Mouse (Mus musculus): ENCODE results near the gene Prepl. TPM values are rescaled to one million over a fixed set of nuclear protein-coding genes. Genes with fewer than 3 reads are reported as not detected.
A peak's percentile ranks its signal among the peaks of the same experiment; 100 is the strongest.

Prepl gene
- polyA plus RNA-seq, 1 experiment from 2014 or later: 22.5 TPM

GRCm38 (mm10) chr17:85070658-85071057 lies 19.4 kb downstream of the Prepl start:
- Histone ChIP-seq H3K36me3 (peaks cover 76% of the 10 kb centered on the region), H3K4me2 (no peak overlapping the region), H3K9ac (peak overlapping the region; percentile 47; the same call in 1 of the 2 replicates), H3K4me3 (no peak overlapping the region), H3K4me1 (peaks cover 17% of the 10 kb centered on the region), H3K9me3 (no peaks in the 10 kb centered on the region), H3K27me3 (replicated peaks) (no peaks in the 10 kb centered on the region), H3K27ac (replicated peaks) (no peak overlapping the region)
- no peak for ATAC-seq (ENCODE audit: extremely low read depth, insufficient number of reproducible peaks, low FRiP score, low TSS enrichment)
- 49% methylated on average over 6 of the region's 6 CpGs for WGBS

- H3K36me3 ChIP-seq: peaks cover 94% of the 10 kb centered on the region
- peaks cover 8% of the 10 kb centered on the region for H3K4me1 ChIP-seq
- no peaks in the 10 kb centered on the region for H3K27me3 ChIP-seq (replicated peaks)
- no peak overlapping the region for H3K4me2 ChIP-seq
- no peak overlapping the region for H3K27ac ChIP-seq (replicated peaks)
- 89% methylated on average over 7 of the region's 7 CpGs for WGBS
- no peak overlapping the region for H3K4me3 ChIP-seq
- H3K9ac ChIP-seq: no peak overlapping the region
- ATAC-seq (ENCODE audit: extremely low read depth, insufficient number of reproducible peaks, low FRiP score, low TSS enrichment): no peak
- no peaks in the 10 kb centered on the region for H3K9me3 ChIP-seq
Measured at GRCm38 (mm10) chr17:85067331-85067730, 22.7 kb downstream of the Prepl start.

GRCm38 (mm10) chr17:85063560-85063959 lies 26.5 kb downstream of the Prepl start:
- H3K27ac ChIP-seq (replicated peaks): no peak overlapping the region
- H3K4me3 ChIP-seq: no peak overlapping the region
- no peak overlapping the region for H3K9ac ChIP-seq
- peaks cover 60% of the 10 kb centered on the region for H3K36me3 ChIP-seq
- no peak overlapping the region for H3K4me2 ChIP-seq
- no peaks in the 10 kb centered on the region for H3K27me3 ChIP-seq (replicated peaks)
- H3K4me1 ChIP-seq: no peaks in the 10 kb centered on the region
- no peak for ATAC-seq (ENCODE audit: extremely low read depth, insufficient number of reproducible peaks, low FRiP score, low TSS enrichment)
- no peaks in the 10 kb centered on the region for H3K9me3 ChIP-seq
- 78% methylated on average over 7 of the region's 7 CpGs for WGBS

- Histone ChIP-seq H3K27me3 (replicated peaks) (0 out of 2 replicates have a peak, but pooled peaks cover 3% of the 10 kb centered on the region), H3K27ac (replicated peaks) (no peak overlapping the region), H3K9ac (no peak overlapping the region), H3K36me3 (peaks cover 17% of the 10 kb centered on the region), H3K9me3 (no peaks in the 10 kb centered on the region), H3K4me2 (no peak overlapping the region), H3K4me3 (no peak overlapping the region), H3K4me1 (no peaks in the 10 kb centered on the region)
- WGBS: 84% methylated on average over 6 of the region's 6 CpGs
- ATAC-seq (ENCODE audit: extremely low read depth, insufficient number of reproducible peaks, low FRiP score, low TSS enrichment): no peak
Measured at GRCm38 (mm10) chr17:85059136-85059535, 30.9 kb downstream of the Prepl start.

- 0 out of 2 replicates have a peak, but pooled peaks cover 3% of the 10 kb centered on the region for H3K27me3 ChIP-seq (replicated peaks)
- no peaks in the 10 kb centered on the region for H3K9me3 ChIP-seq
- H3K4me2 ChIP-seq: no peak overlapping the region
- 87% methylated on average over 7 of the region's 7 CpGs for whole genome bisulfite sequencing
- no peaks in the 10 kb centered on the region for H3K4me1 ChIP-seq
- no peak overlapping the region for H3K27ac ChIP-seq (replicated peaks)
- no peak for ATAC-seq (ENCODE audit: extremely low read depth, insufficient number of reproducible peaks, low FRiP score, low TSS enrichment)
- H3K4me3 ChIP-seq: no peak overlapping the region
- H3K9ac ChIP-seq: no peak overlapping the region
- peaks cover 8% of the 10 kb centered on the region; the same call in 1 of the 2 replicates for H3K36me3 ChIP-seq
Measured at GRCm38 (mm10) chr17:85058276-85058675, 31.8 kb downstream of the Prepl start.

GRCm38 (mm10) chr17:85048379-85048778 lies 41.7 kb downstream of the Prepl start:
- H3K4me3 ChIP-seq: no peak overlapping the region
- WGBS: 80% methylated on average over 5 of the region's 5 CpGs
- H3K9me3 ChIP-seq: no peaks in the 10 kb centered on the region
- no peak overlapping the region for H3K4me2 ChIP-seq
- H3K36me3 ChIP-seq: no peaks in the 10 kb centered on the region
- no peak overlapping the region for H3K9ac ChIP-seq
- ATAC-seq (ENCODE audit: extremely low read depth, insufficient number of reproducible peaks, low FRiP score, low TSS enrichment): no peak
- H3K27ac ChIP-seq (replicated peaks): no peak overlapping the region
- H3K27me3 ChIP-seq (replicated peaks): no peaks in the 10 kb centered on the region
- peaks cover 8% of the 10 kb centered on the region for H3K4me1 ChIP-seq

GRCm38 (mm10) chr17:85045160-85045559 lies 44.9 kb downstream of the Prepl start:
- H3K27ac ChIP-seq (replicated peaks): no peak overlapping the region

GRCm38 (mm10) chr17:85044466-85044865 lies 45.6 kb downstream of the Prepl start:
- ATAC-seq (ENCODE audit: extremely low read depth, insufficient number of reproducible peaks, low FRiP score, low TSS enrichment): no peak
- no peaks in the 10 kb centered on the region for H3K27me3 ChIP-seq (replicated peaks)
- no peaks in the 10 kb centered on the region for H3K36me3 ChIP-seq
- 89% methylated on average over 5 of the region's 5 CpGs for WGBS
- no peaks in the 10 kb centered on the region for H3K9me3 ChIP-seq
- H3K4me2 ChIP-seq: no peak overlapping the region
- H3K9ac ChIP-seq: no peak overlapping the region
- H3K4me1 ChIP-seq: no peaks in the 10 kb centered on the region
- H3K4me3 ChIP-seq: no peak overlapping the region
- no peak overlapping the region for H3K27ac ChIP-seq (replicated peaks)

More at GRCm38 (mm10) chr17:85045160-85045559, 44.9 kb downstream of the Prepl start:
- Histone ChIP-seq H3K9ac (no peak overlapping the region), H3K4me1 (no peaks in the 10 kb centered on the region), H3K36me3 (no peaks in the 10 kb centered on the region), H3K4me2 (no peak overlapping the region), H3K4me3 (no peak overlapping the region), H3K9me3 (no peaks in the 10 kb centered on the region), H3K27me3 (replicated peaks) (no peaks in the 10 kb centered on the region)
- WGBS: 75% methylated on average over 12 of the region's 12 CpGs
- no peak for ATAC-seq (ENCODE audit: extremely low read depth, insufficient number of reproducible peaks, low FRiP score, low TSS enrichment)

GRCm38 (mm10) chr17:85043404-85043816 lies 46.6 kb downstream of the Prepl start:
- Histone ChIP-seq H3K9ac (no peak overlapping the region), H3K4me1 (no peaks in the 10 kb centered on the region), H3K4me3 (no peak overlapping the region), H3K27ac (replicated peaks) (no peak overlapping the region), H3K27me3 (replicated peaks) (no peaks in the 10 kb centered on the region), H3K9me3 (no peaks in the 10 kb centered on the region), H3K4me2 (no peak overlapping the region), H3K36me3 (no peaks in the 10 kb centered on the region)
- ATAC-seq (ENCODE audit: extremely low read depth, insufficient number of reproducible peaks, low FRiP score, low TSS enrichment): no peak
- 74% methylated on average over 6 of the region's 6 CpGs for WGBS

- no peaks in the 10 kb centered on the region for H3K9me3 ChIP-seq
- no peak overlapping the region for H3K27ac ChIP-seq (replicated peaks)
- H3K36me3 ChIP-seq: no peaks in the 10 kb centered on the region
- no peak for ATAC-seq (ENCODE audit: extremely low read depth, insufficient number of reproducible peaks, low FRiP score, low TSS enrichment)
- H3K4me1 ChIP-seq: no peaks in the 10 kb centered on the region
- H3K4me2 ChIP-seq: no peak overlapping the region
- 73% methylated on average over 6 of the region's 6 CpGs for WGBS
- H3K9ac ChIP-seq: no peak overlapping the region
- no peaks in the 10 kb centered on the region for H3K27me3 ChIP-seq (replicated peaks)
- H3K4me3 ChIP-seq: no peak overlapping the region
Measured at GRCm38 (mm10) chr17:85042419-85042818, 47.6 kb downstream of the Prepl start.

GRCm38 (mm10) chr17:85040913-85041312 lies 49.1 kb downstream of the Prepl start:
- Histone ChIP-seq H3K27me3 (replicated peaks) (no peaks in the 10 kb centered on the region), H3K27ac (replicated peaks) (no peak overlapping the region), H3K9ac (no peak overlapping the region), H3K36me3 (no peaks in the 10 kb centered on the region), H3K4me1 (no peaks in the 10 kb centered on the region), H3K4me3 (no peak overlapping the region), H3K9me3 (no peaks in the 10 kb centered on the region), H3K4me2 (no peak overlapping the region)
- ATAC-seq (ENCODE audit: extremely low read depth, insufficient number of reproducible peaks, low FRiP score, low TSS enrichment): no peak
- 65% methylated on average over 7 of the region's 7 CpGs for WGBS

GRCm38 (mm10) chr17:85038761-85039160 lies 51.3 kb downstream of the Prepl start:
- Histone ChIP-seq H3K9me3 (no peaks in the 10 kb centered on the region), H3K27me3 (replicated peaks) (no peaks in the 10 kb centered on the region), H3K4me3 (no peak overlapping the region), H3K9ac (no peak overlapping the region), H3K27ac (replicated peaks) (no peak overlapping the region), H3K36me3 (no peaks in the 10 kb centered on the region), H3K4me2 (no peak overlapping the region), H3K4me1 (0 out of 2 replicates have a peak, but pooled peaks cover 6% of the 10 kb centered on the region)
- no peak for ATAC-seq (ENCODE audit: extremely low read depth, insufficient number of reproducible peaks, low FRiP score, low TSS enrichment)
- 87% methylated on average over 5 of the region's 5 CpGs for WGBS
